Mouse (Mus musculus): ENCODE results near the gene Rab7. TPM values are rescaled to one million over a fixed set of nuclear protein-coding genes. Genes with fewer than 3 reads are reported as not detected.
"Not testable (repeated sequence)": the region's sequence is repeated elsewhere in the genome, so short reads cannot be mapped to it uniquely, and the experiment has no call there.

The Rab7 gene
- total RNA-seq, 2 experiments from 2014 or later = 322 to 329 TPM

- DNase-seq (ENCODE audit: low spot score in 2 of 2) = not testable (repeated sequence)
Observed at GRCm38 (mm10) chr6:88004773-88005172, 40.3 kb downstream of the Rab7 start.

GRCm38 (mm10) chr6:88003439-88003838, 41.6 kb downstream of the Rab7 start:
- no peak for DNase-seq (ENCODE audit: low spot score in 2 of 2)

- no peak for DNase-seq (ENCODE audit: low spot score in 2 of 2)
Observed at GRCm38 (mm10) chr6:87998358-87998757, 46.7 kb downstream of the Rab7 start.

DNA sequence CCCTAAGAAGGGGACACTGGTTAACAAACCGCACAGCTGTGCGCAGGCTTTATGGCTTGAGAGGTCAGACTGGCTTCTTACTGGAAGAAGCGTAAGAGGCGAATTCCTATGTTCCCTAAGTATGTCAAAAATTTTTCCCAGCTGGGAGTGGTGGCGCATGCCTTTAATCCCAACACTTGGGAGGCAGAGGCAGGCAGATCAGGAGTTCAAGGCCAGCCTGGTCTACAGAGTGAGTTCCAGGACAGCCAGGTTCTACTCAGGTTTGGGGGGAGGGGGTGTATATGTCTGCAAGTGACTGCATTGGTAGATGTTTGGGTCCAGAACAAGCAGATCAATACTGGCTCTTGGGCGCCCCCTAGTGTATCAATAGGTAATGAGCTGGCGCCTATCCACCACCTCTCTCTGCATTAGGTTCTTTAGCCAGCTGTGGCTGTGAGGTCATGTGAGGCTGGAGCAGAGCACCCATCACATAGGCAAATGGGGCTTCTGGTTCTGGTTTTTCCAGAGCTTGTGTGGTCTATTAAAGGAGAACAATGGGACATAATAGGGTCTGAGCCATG, 47.3 kb downstream of the Rab7 start:
- peak; percentile 68 to 93 for DNase-seq (ENCODE audit: low spot score in 2 of 2)

- no peak for DNase-seq (ENCODE audit: low spot score in 2 of 2)
Observed at GRCm38 (mm10) chr6:87996606-87997005, 48.5 kb downstream of the Rab7 start.

GRCm38 (mm10) chr6:87995519-87995918, 49.6 kb downstream of the Rab7 start:
- DNase-seq (ENCODE audit: low spot score in 2 of 2) = no peak

DNA sequence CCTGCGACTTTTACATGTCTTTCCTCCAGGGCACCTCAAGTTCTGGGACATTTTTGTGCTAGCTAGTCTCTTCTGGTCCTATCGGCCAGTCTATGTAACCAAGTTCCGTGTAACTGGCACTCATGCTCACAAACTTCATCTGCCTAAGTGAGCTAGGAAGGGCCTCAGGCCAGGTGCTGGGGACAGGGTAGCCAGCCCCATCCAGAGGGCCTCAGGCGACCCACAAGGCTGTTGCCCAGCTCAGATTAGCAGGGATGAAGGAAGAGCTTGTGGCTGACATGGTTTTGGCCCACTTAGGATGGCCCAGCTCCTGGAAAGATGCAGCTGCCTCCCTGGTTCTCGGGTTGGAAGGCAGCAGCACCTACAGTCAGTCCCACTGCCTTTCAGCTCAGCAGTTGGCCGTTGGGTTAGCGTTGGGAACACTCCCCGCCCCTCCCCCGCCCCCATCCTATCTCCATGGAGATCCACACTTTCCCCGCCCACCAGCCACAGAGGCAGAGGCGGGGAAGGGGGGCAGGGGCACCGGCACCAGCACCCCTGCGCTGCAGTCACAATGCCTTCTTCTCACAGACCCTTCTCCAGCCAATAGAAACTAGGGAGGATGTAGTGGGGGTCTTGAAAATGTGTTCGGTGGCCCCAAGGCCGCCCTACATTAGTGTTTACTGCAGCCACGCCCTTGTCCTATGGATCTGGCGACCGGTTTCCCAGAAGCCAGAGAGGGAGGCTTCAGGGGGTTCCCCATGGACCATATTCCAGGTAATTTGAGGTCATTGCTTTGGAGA, 51.1 kb downstream of the Rab7 start:
- DNase-seq (ENCODE audit: low spot score in 2 of 2) = peak; percentile 50 to 74

DNA sequence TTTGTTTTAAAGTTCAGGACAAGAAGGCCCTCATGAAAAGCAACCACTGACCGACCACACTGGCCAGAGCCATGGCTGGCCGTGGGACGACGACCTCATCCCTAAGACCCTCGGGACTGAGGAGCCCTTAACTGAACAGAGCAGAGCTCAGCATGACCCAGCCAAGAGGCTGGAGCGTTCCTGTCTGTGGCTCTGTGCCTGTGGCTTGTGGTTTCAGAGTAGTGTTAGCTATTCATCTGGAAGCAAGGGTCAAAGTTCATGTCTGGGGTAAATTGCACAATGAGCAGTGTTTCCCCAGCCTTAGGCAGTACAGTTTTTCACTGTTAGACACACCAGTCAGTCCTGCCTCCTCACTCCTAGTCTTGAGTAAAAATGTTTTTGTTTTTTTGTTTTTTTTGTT, 52.3 kb downstream of the Rab7 start:
- DNase-seq (ENCODE audit: low spot score in 2 of 2) = no peak

GRCm38 (mm10) chr6:87991886-87992285, 53.2 kb downstream of the Rab7 start:
- no peak for DNase-seq (ENCODE audit: low spot score in 2 of 2)

DNA sequence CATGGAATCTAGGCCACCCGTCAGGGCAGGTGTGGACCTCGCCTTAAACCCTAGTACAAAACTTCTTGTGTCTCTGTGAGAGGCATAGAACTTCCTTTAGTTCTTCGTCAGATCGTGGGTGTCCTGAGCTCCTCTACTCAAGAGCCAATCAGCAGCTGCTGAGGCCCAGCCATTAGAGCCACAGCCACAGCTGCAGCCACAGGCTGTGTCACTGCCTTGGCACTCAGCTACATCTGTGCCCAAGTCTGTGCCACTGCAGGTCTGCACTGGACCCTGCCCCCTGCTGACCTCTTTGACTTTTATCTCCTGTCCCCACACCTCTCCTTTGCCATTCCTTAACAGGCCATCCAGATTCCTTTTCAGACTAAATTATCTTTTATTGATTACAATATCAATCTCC, 53.9 kb downstream of the Rab7 start:
- no peak for DNase-seq (ENCODE audit: low spot score in 2 of 2)

DNA sequence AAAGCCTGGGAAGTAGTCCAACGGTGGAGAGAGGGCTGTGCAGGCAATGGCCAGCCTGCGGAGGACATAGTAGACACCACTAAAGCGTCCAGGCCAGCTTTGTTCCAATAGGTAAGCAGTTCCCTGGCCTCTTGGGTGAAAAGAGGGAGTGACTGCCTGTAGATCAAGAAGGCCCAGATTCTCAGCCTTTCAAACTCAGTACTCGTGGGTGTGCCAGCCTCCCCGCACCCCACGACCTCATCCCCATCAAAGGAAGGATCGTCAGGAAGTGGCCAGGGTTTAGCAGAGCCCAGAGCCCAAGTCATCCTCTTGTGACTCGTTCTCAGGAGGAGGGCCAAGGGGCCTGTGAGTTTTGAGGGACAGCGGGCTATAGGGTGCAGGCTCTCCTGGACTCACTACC, 62.6 kb downstream of the Rab7 start:
- DNase-seq (ENCODE audit: low spot score in 2 of 2) = no peak

GRCm38 (mm10) chr6:87981547-87982256, 63.4 kb downstream of the Rab7 start, which contains the start of gene H1fx:
H1fx (minus strand) TSS chr6:87981637.
- DNase-seq (ENCODE audit: low spot score in 2 of 2) = peak; percentile 51 to 82

DNA sequence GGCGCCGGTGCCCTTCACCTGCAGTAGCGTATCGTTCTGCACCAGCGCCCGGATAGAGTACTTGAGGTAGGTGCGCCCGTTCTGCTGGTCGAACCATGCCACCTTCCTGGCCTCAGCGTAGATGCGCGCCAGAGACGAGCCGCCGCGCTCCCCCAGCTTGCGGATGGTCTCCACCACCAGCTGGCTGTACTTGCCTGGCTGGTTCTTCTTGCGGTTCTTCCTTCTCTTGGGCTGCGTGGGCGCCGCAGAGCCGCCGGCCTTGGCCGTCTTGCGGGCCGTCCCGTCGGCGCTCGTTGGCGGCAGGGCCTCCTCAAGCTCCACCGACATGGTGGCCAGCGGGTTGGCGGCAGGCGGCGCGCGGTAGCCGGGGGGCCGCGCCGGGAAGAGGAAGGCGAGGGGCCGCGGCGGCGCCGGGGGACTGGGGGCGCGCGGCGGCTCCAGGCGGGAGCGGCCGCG, 64.0 kb downstream of the Rab7 start:
- peak in 1 of 2 experiments; percentile 42 for DNase-seq (ENCODE audit: low spot score in 2 of 2)

DNA sequence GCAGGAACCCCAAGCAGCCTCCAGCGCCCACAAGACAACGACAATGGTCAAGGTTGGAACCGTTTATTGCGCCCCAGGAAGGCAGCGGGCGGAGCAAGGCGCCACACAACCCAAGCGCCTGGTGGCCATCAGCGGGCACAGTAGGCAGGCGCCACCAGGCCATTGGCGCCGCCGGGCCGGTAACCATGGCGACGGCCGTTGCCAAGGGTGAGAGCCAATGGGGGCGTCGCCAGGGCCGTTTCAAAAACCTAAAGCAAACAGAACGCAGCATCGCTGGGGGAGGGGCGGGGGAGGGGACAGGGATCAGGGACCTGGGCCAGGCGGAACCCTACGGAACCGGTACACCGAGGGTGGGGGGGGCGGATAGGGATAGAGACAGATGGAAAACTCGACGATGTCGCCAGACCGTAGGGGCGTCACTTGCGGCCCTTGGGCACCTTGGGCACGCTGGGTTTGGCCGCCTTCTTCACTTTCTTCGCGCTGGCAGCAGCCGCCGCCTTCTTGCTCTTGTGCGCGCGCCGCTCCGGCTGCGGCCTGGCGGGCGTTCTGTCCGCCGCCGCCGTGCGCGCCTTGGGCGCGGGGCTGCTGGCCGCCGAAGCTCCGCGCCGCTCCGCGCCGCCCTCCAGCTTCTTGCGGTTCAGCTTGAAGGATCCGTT, 64.6 kb downstream of the Rab7 start:
- peak; percentile 83 to 87 for DNase-seq (ENCODE audit: low spot score in 2 of 2)

DNA sequence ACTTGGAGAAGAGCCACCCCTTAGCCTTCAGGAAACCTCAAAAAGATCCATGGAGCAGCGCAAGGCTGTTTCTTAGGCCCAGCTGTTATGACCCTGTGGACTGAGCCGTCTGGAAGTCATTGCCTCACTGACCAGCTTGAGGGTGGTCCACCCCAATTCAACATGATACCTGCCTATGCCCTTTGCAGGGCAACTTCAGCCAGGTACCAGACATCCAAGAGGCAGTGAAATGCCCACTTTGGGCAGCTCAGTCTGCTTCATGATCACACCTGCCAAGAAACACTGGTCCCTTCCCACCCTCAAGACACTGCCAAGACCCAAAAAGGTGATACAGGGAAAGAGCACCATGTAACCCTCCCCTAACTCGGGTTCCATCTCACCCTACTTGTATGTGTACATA, 65.3 kb downstream of the Rab7 start:
- DNase-seq (ENCODE audit: low spot score in 2 of 2) = no peak

DNA sequence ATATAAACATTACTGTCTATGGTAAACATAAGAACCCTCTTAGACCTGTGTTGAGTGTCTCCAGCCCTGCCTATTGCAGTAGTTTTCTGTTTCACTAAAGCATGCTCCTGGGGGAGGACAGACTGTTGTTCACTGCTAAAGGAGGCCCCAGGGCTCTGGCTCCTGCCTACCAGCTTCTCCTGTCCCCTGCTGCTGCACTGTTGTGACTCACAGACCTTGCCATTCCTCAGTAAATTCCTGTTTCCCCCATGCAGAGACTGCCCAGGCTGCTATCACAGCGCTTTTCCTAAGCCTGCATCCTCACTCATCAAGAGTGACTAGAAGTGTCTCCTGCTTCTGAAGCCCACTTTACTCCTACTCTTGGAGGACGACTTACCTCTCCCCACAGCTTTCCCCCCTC, 75.0 kb downstream of the Rab7 start:
- no peak for DNase-seq (ENCODE audit: low spot score in 2 of 2)

- DNase-seq (ENCODE audit: low spot score in 2 of 2) = not testable (repeated sequence)
Observed at GRCm38 (mm10) chr6:87962457-87962856, 82.6 kb downstream of the Rab7 start.
